Mouse (Mus musculus): ENCODE results near the gene Dnttip2.

Gene Dnttip2

GRCm38 (mm10) chr3:122290696-122291095, 16.5 kb downstream of the Dnttip2 start:
- no peak for DNase-seq (ENCODE audit: low spot score)

- no peak for DNase-seq (ENCODE audit: low spot score)
These were observed 17.6 kb downstream of the Dnttip2 start for GRCm38 (mm10) chr3:122291828-122292227.

- DNase-seq (ENCODE audit: low spot score), result peak; percentile 89
These were observed 18.4 kb downstream of the Dnttip2 start for GRCm38 (mm10) chr3:122292300-122293222.

- DNase-seq (ENCODE audit: low spot score), result peak; percentile 82
These were observed 19.2 kb downstream of the Dnttip2 start for GRCm38 (mm10) chr3:122293223-122293953.

- DNase-seq (ENCODE audit: low spot score), result peak; percentile 95
These were observed 20.0 kb downstream of the Dnttip2 start, which contains the start of gene Bcar3 for GRCm38 (mm10) chr3:122293954-122294850. Gene Bcar3 (plus strand): TSS chr3:122294136.

DNA sequence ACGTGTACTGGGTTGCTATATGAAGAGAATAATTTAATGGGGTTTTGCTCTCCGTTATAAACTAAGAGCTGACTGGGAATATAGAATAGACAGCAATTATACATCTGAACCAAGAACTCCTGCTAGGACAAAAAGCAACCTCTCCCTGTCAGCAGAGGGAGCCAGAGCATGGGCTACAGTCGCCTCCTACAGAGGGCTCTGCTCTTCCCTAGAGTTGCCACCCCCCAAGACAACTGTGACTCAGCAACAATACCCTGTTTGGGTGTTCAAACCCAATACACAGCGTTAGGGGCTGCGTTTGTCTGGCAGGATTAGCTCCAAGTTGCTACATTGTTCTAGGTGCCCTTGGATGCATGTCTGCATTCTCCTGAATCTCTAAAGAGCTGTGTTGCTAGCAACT, 21.3 kb downstream of the Dnttip2 start:
- peak; percentile 80 for DNase-seq (ENCODE audit: low spot score)

GRCm38 (mm10) chr3:122296979-122297378, 22.8 kb downstream of the Dnttip2 start:
- peak; percentile 74 for DNase-seq (ENCODE audit: low spot score)

DNA sequence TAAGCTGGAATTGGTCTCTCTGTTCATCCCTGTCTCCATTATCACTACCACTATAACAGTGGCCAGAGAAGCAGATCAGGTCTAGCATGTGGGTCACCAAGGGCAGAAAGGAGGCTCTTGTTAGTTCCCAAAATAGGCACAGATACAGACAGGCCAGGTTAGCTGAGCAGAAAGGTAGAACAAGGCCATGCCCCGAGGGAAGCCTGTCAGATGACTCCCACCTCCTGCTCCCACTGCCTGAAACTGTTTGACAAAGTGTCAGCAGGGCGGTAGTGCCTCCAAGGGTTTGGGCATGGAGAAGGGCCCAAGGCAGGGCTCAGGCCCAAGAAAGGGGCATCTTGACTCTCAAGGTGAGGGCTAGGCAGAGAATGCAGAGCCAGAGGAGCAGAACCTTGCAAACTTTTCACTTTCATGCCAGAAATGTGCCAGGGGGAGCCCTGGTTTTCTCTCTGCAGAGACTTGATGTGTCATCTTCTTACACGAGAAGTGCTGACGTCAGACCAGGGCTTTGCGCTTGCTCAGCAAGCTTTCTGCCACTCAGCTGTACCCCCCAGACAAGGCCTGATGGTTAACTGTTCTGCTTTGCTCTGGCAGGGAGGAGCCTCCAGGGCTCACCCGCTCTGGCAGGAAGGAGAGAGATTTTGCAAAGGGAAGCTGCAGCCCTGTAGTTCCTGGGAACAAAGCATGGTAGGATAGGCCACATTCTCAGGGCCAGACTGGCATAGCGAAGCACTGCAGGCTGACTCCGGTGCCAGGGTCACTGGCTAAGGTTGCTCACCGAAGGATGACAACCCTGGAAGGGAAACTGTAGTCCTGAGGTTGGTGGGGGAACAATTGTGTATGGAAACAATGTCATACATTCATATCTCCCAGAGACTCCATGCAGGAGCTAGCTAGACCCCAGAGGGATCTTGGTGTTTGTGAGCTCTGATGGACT, 27.1 kb downstream of the Dnttip2 start:
- DNase-seq (ENCODE audit: low spot score), result peak; percentile 77

- DNase-seq (ENCODE audit: low spot score), result no peak
These were observed 30.4 kb downstream of the Dnttip2 start for GRCm38 (mm10) chr3:122304560-122304959.

GRCm38 (mm10) chr3:122307894-122308671, 33.9 kb downstream of the Dnttip2 start:
- no peak for DNase-seq (ENCODE audit: low spot score)

GRCm38 (mm10) chr3:122308981-122309380, 34.8 kb downstream of the Dnttip2 start:
- DNase-seq (ENCODE audit: low spot score), result no peak

DNA sequence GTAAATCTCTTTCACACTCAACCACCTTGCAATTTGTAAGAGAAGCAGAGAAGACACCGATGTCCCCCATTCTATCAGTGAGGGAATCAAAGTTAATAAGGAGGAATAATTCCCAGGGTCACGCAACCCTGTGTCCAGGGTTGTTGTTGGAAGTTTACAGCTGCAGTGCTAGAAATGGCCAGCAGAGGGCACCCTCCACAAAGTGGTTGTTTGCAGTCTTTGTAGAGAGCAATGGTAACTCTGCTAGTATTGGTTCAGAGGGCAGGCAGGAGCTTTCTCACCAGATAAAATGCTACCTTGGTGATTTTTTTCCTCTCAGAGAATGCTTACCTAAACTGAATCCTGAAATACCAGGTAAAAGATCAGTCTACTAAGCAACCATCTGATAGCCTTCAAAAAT, 37.9 kb downstream of the Dnttip2 start:
- peak; percentile 82 for DNase-seq (ENCODE audit: low spot score)

DNA sequence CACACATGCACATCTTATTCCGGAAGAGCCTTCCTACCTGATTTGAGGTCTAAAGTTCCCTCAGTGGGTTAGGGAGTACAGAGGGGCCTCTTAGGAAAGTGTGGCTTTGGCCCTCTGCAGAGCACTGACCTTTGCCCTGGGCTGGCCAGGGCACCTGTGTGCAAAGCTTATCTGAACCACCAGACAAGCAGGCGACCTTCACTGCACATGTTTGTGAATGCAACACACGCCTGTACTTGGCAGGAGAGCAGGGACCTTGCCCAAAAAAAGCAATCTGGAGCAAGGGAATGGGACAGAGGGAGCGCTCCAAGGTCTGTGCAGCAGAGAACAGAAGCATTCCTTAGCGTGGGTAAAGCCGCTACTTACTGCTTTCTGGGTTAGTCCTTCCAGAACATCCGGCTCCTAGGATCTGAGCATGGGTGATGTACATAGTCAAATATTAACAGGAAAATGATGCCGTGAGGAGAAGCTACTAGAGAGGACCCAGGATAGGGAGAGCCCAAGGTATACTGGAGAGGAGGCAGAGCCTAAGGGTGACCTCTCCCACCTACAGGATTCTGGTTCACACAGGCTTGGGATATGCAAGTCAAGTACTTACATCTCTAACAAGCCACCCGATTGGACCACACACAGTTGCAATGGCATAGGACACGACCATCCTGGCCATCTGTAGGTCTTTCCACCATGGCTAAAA, 38.9 kb downstream of the Dnttip2 start:
- no peak for DNase-seq (ENCODE audit: low spot score)

DNA sequence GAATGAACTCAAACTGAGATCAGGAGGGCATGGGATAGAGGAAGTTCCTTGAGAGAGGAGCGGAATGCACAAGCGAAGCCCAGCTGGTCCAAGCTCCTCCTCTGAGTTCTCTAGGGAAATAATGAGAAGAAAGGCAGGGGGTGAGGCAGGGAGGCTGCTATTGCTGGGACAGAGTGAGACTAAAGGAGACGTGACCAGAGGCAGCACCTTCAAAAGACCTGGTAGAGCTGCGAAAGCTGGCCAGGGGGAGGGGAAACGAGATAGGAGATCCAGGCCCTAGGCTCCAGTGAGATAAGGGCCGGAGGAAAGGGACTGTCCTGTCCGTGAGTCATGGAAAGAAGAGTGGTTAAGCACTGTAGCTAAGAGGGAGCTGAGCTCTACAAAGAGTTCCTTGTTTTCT, 39.7 kb downstream of the Dnttip2 start:
- no peak for DNase-seq (ENCODE audit: low spot score)

- DNase-seq (ENCODE audit: low spot score), result peak; percentile 44
These were observed 42.4 kb downstream of the Dnttip2 start for GRCm38 (mm10) chr3:122316621-122317020.

GRCm38 (mm10) chr3:122317339-122317738, 43.2 kb downstream of the Dnttip2 start:
- DNase-seq (ENCODE audit: low spot score), result peak; percentile 28

GRCm38 (mm10) chr3:122322226-122322625, 48.0 kb downstream of the Dnttip2 start:
- DNase-seq (ENCODE audit: low spot score), result no peak

DNA sequence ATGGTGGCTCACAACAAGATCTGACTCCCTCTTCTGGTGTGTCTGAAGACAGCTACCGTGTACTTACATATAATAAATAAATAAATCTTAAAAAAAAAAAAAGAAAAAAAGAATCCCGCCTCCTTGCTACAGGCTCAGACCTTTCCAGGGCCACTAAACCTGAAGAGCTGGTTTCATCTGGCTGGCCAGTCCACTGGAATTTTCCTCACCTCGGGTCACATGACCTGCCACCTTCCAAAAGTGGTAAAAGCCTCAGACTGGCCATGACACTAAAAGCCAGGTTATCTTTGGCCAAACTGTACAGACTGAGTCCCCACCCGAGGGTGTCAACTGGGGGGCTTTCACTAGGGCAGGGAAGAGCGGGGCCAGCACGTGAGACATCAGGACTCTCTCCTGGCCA, 49.7 kb downstream of the Dnttip2 start:
- no peak for DNase-seq (ENCODE audit: low spot score)

DNA sequence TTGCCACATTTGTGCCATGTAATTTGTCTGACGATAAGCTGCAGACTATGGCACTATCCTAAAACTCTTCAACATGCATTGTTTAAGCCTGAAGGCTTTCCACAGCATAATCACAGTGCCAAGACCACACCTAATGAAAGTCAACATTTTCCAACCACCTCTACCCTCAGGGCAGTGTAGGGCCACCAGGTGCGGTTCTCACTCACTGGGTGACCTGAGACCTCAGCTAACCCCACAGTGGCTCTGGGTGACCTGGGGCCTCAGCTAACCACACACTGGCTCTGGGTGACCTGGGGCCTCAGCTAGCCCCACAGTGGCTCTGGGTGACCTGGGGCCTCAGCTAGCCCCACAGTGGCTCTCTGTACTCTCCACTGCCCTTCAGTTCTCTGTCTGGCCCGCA, 50.3 kb downstream of the Dnttip2 start:
- DNase-seq (ENCODE audit: low spot score), result no peak
